Mouse (Mus musculus) forebrain, postnatal 0 days (tissue): ENCODE results near the gene Man1a2. TPM values are rescaled to one million over a fixed set of nuclear protein-coding genes. Genes with fewer than 3 reads are reported as not detected.

Source experiments
- ATAC-seq: fragments of 200-750 bp; cut with Nextera tagmentation; 2 replicates; pipeline ENCODE4 v1.8.0; 2017; ENCODE audit warnings: mild to moderate bottlenecking, moderate library complexity
- DNase-seq: peaks from one replicate; pipeline ENCODE4 v3.0.0-alpha.2; 2015
- H3K27ac ChIP-seq: fragments of 300-500 bp; sonication (generic); 2 replicates; pipeline ENCODE4 v1.5.1; 2014; ENCODE audit warnings: low read depth, mild to moderate bottlenecking, antibody characterized with exemption, low read length, moderate library complexity, mixed read lengths
- H3K27me3 ChIP-seq: fragments of 300-500 bp; sonication (generic); 2 replicates; pipeline ENCODE4 v1.6.1; 2014; ENCODE audit warnings: mild to moderate bottlenecking, low read length, mixed read lengths; ENCODE audit not compliant: insufficient read depth
- H3K36me3 ChIP-seq: fragments of 300-500 bp; sonication (generic); 2 replicates; pipeline ENCODE4 v1.6.1; 2014; ENCODE audit warnings: mild to moderate bottlenecking, moderate library complexity; ENCODE audit not compliant: insufficient read depth
- H3K4me1 ChIP-seq: fragments of 300-500 bp; sonication (generic); 2 replicates; pipeline ENCODE4 v1.6.1; 2014; ENCODE audit warnings: antibody characterized with exemption; ENCODE audit not compliant: insufficient read depth
- H3K4me2 ChIP-seq: fragments of 300-500 bp; sonication (generic); 2 replicates; pipeline ENCODE4 v1.6.1; 2014; ENCODE audit warnings: low read depth, mild to moderate bottlenecking, moderate library complexity
- H3K4me3 ChIP-seq: fragments of 300-500 bp; sonication (generic); 2 replicates; pipeline ENCODE4 v1.5.1; 2014; ENCODE audit warnings: low read depth, low read length, mixed read lengths
- H3K9ac ChIP-seq: fragments of 300-500 bp; sonication (generic); 2 replicates; pipeline ENCODE4 v1.6.1; 2014; ENCODE audit warnings: mild to moderate bottlenecking
- H3K9me3 ChIP-seq: fragments of 300-500 bp; sonication (generic); 2 replicates; pipeline ENCODE4 v1.6.1; 2016; ENCODE audit warnings: low read length
- CTCF ChIP-seq: sonication (generic); IDR thresholded peaks from 2 replicates; pipeline ENCODE4 v1.5.1; 2016; ENCODE audit warnings: antibody characterized with exemption, control low read depth, low read depth
- WGBS: fragments of 180-500 bp; shearing (Covaris S2); extraction: QIAGEN DNeasy Blood & Tissue Kit; methylation state at CpG from one replicate; pipeline ENCODE4 v1.1.7; 2014; 5-methylcytosine and 5-hydroxymethylcytosine counted together
- polyA plus RNA-seq: library from polyadenylated mRNA; unstranded; fragments of >200 nt; fragmentation: Nextera tagmentation; extraction: Ambion mirVana; gene quantifications from 2 replicates; pipeline ENCODE4 v1.2.1, GENCODE M21; 2015
- total RNA-seq: library from RNA; depleted of rRNA; stranded (reverse); fragments of >200 nt; gene quantifications from 2 replicates; pipeline ENCODE4 v1.2.3, GENCODE M21; 2014

Man1a2 gene
- total and polyA plus RNA-seq, 2 experiments from 2014 or later, result 48.2 to 54.3 TPM

DNA sequence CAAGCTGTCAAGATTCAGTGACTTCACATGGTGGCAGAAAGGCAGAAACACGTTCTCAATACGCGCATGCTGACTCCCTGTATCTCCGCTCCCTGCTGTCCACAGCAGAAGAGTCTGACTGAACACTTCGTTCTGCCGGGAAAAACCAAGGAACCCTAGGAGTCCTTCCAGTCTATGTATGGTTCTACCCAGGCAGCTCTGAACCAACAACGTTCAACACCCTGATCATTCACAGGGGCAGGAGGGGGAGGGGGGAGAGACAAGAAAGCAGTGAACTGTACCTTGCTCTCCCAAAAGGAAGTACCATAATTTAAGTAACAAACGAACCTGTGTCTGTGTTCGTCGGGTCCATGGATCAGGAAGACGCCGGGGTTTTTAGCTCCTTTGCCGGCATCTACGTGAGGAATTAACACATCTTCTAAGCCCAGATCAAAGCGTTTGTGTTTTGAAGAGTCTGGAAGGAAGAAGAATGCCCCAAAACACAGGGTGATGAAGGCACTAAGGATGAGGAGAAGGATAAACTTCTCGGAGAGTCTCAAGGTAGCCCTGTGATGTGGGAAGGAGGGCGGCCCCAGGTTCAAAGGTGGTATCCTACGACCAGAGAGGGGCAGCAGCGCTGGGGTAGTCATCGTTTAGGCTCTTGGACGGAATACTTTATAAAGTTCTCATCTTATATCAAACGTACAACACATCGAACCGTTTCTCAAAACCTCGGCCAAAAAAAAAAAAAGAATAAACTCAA lies 898 bp downstream of the Man1a2 start:
- TF ChIP-seq CTCF, result no peak
- Histone ChIP-seq H3K27me3 (no peaks in the 10 kb centered on the region), H3K9ac (peak overlapping the region; percentile 84), H3K4me3 (peak overlapping the region; percentile 89), H3K4me2 (peak overlapping the region; percentile 83), H3K9me3 (no peaks in the 10 kb centered on the region), H3K36me3 (no peaks in the 10 kb centered on the region), H3K4me1 (peaks cover 23% of the 10 kb centered on the region), H3K27ac (peak overlapping the region; percentile 97; the same call in 1 of the 2 replicates)
- DNase-seq, result peak; percentile 55
- no peak for ATAC-seq
- under 1% methylated on average over 25 of the region's 25 CpGs for WGBS

DNA sequence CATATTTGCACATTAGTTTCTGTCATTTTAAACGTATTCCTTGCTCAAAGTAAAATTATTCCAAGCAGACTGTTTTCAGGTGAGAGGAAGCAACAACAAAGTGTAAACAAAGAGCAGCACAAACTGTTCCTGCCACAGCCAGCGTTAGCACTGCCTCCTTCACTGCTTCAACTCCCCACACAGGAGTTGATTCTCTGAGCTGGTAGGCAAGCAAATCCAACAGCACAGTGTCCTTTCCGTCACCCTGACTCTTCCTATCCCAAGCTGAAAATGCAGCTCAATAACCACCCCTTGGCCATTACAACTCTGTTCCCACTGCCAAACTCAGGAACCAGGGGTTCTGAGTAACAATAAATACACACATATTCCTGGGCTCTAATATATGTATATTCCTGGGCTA lies 2.5 kb downstream of the Man1a2 start:
- peak overlapping the region; percentile 83 for H3K4me2 ChIP-seq
- H3K9me3 ChIP-seq, result no peaks in the 10 kb centered on the region
- no peaks in the 10 kb centered on the region for H3K27me3 ChIP-seq
- no peaks in the 10 kb centered on the region for H3K36me3 ChIP-seq
- no peak overlapping the region for H3K27ac ChIP-seq
- peak overlapping the region; percentile 89 for H3K4me3 ChIP-seq
- no peak for TF ChIP-seq CTCF
- ATAC-seq, result no peak
- no peak overlapping the region for H3K9ac ChIP-seq
- 16% methylated on average over 3 of the region's 3 CpGs for WGBS
- H3K4me1 ChIP-seq, result peaks cover 23% of the 10 kb centered on the region
- DNase-seq, result no peak

DNA sequence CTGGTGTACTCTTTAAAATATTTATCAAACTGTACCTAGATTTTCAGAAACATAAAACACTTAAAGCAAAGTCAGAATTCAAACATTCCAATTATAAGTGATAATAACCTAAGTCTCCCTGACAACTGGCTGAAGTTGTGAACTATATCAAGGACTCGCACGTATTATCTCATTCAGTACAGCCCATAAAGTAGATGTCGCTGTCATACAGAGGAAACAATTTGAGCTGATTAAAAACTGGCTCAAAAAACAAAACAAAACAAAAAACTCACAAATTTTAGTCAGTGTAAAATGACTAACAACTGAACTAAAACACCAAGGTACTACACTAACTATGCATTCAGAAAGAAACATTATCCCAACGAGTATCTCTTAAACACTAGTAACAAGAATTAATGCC lies 3.0 kb downstream of the Man1a2 start:
- no peak overlapping the region for H3K27ac ChIP-seq
- peak overlapping the region; percentile 83 for H3K4me2 ChIP-seq
- 29% methylated on average over 4 of the region's 4 CpGs for WGBS
- H3K9me3 ChIP-seq, result no peaks in the 10 kb centered on the region
- TF ChIP-seq CTCF, result no peak
- ATAC-seq, result no peak
- H3K4me1 ChIP-seq, result peaks cover 23% of the 10 kb centered on the region
- no peak overlapping the region for H3K9ac ChIP-seq
- H3K27me3 ChIP-seq, result no peaks in the 10 kb centered on the region
- no peak for DNase-seq
- H3K36me3 ChIP-seq, result no peaks in the 10 kb centered on the region
- peak overlapping the region; percentile 89 for H3K4me3 ChIP-seq

DNA sequence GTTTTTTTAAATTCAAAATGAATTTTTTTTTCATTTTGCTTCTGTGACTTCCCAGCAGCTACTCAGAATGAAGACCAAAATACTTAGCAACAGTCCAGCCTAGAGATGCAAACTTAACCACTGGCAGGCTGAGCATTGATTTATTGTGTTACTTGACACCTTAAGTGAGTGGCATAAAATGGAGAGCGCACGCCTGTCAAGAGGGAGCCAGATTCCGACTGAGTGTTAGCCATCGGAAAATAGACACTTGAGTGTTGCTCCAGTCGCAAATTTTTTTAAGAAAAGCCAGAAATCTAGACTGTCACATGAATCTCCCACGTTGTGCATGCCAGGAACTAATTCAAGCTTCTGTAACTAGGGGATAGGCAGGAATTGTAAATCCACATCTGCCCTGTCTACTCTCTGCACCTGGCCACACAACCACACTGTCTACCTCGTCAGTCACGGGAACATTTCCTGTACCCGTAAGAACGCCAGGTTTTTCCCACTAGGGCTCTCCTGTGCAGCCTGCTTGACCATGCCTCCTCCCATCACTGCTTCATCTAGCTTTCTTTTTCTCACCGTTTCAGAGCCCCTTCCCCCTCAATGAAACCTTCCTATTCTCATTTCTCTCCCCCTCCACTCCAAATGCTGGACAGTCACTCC lies 3.7 kb downstream of the Man1a2 start:
- TF ChIP-seq CTCF, result no peak
- Histone ChIP-seq H3K9ac (no peak overlapping the region), H3K27me3 (no peaks in the 10 kb centered on the region), H3K9me3 (0 out of 2 replicates have a peak, but pooled peaks cover 2% of the 10 kb centered on the region), H3K4me3 (peak overlapping the region; percentile 28), H3K27ac (no peak overlapping the region), H3K4me2 (peak overlapping the region; percentile 83), H3K4me1 (peaks cover 23% of the 10 kb centered on the region), H3K36me3 (no peaks in the 10 kb centered on the region)
- ATAC-seq (no peak), DNase-seq (no peak)
- WGBS, result 12% methylated on average over 11 of the region's 11 CpGs

- H3K4me1 ChIP-seq, result peaks cover 18% of the 10 kb centered on the region
- no peak for TF ChIP-seq CTCF
- H3K4me3 ChIP-seq, result no peak overlapping the region
- no peak overlapping the region for H3K27ac ChIP-seq
- H3K9ac ChIP-seq, result no peak overlapping the region
- WGBS, result 89% methylated on average over 2 of the region's 2 CpGs
- H3K9me3 ChIP-seq, result 0 out of 2 replicates have a peak, but pooled peaks cover 3% of the 10 kb centered on the region
- ATAC-seq (no peak), DNase-seq (no peak)
- no peaks in the 10 kb centered on the region for H3K36me3 ChIP-seq
- H3K27me3 ChIP-seq, result no peaks in the 10 kb centered on the region
- no peak overlapping the region for H3K4me2 ChIP-seq
Measured at GRCm38 (mm10) chr3:100680226-100680625, 5.1 kb downstream of the Man1a2 start.

DNA sequence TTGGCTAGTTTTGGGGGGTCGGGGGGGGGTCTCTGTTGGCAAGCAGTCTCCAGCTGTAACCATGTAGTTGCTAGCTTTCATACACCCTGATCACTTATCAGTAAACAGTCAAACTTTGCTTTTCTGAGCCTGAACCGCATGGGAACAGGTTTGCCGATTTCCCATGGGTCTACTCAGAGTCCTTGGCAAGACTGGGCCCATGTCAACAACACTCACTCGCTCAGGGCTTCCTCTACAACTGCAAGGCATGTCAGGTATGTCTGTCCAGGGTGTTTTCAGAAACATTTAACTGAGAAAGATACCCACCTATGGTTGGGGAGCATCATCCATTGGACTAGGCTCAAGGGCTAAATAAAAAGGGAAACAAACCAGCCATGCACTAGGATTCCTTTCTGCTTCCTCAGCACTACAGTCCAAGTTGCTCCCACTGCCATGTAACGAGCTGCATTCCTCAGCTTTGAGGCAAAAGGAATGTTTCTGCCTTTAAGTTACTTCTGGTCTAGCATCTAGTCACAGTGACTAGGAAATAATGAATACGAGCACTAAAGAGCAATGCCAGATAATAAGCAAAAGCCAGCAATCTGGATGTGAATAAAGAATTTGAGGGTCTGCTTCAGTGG lies 6.2 kb downstream of the Man1a2 start:
- Histone ChIP-seq H3K9ac (no peak overlapping the region), H3K27me3 (no peaks in the 10 kb centered on the region), H3K4me1 (peaks cover 22% of the 10 kb centered on the region), H3K4me2 (no peak overlapping the region), H3K4me3 (no peak overlapping the region), H3K36me3 (no peaks in the 10 kb centered on the region), H3K27ac (no peak overlapping the region), H3K9me3 (0 out of 2 replicates have a peak, but pooled peaks cover 3% of the 10 kb centered on the region)
- DNase-seq (no peak), ATAC-seq (no peak)
- WGBS, result 82% methylated on average over 6 of the region's 6 CpGs
- no peak for TF ChIP-seq CTCF

- no peak overlapping the region for H3K4me3 ChIP-seq
- DNase-seq, result no peak
- no peak for TF ChIP-seq CTCF
- H3K27me3 ChIP-seq, result no peaks in the 10 kb centered on the region
- 0 out of 2 replicates have a peak, but pooled peaks cover 3% of the 10 kb centered on the region for H3K9me3 ChIP-seq
- H3K36me3 ChIP-seq, result no peaks in the 10 kb centered on the region
- no peak overlapping the region for H3K27ac ChIP-seq
- 79% methylated on average over 4 of the region's 4 CpGs for WGBS
- peaks cover 4% of the 10 kb centered on the region; the same call in 1 of the 2 replicates for H3K4me1 ChIP-seq
- ATAC-seq, result peak; percentile 8; the same call in 1 of the 2 replicates
- no peak overlapping the region for H3K4me2 ChIP-seq
- H3K9ac ChIP-seq, result no peak overlapping the region
Measured at GRCm38 (mm10) chr3:100675146-100675545, 10.2 kb downstream of the Man1a2 start.
